Mouse (Mus musculus) midbrain, embryonic 14.5 days (tissue): Measurements from ENCODE around the gene Rtp4. TPM values are rescaled to one million over a fixed set of nuclear protein-coding genes. Genes with fewer than 3 reads are reported as not detected.

Experiments
- ATAC-seq: fragments of 200-750 bp; cut with Nextera tagmentation; 2 replicates; pipeline ENCODE4 v1.8.0; 2017; ENCODE audit warnings: moderate number of reproducible peaks, moderate library complexity; ENCODE audit not compliant: low FRiP score, low TSS enrichment
- DNase-seq: peaks from one replicate; pipeline ENCODE4 v3.0.0-alpha.2; 2015
- H3K27ac ChIP-seq: fragments of 300-500 bp; sonication (generic); replicated peaks from 2 replicates; pipeline ENCODE4 v1.5.1; 2014; ENCODE audit warnings: mild to moderate bottlenecking, low read depth, low read length, moderate library complexity
- H3K27me3 ChIP-seq: fragments of 300-500 bp; sonication (generic); 2 replicates; pipeline ENCODE4 v1.6.1; 2014; ENCODE audit warnings: low read length, control low read depth, mixed read lengths; ENCODE audit not compliant: control insufficient read depth, insufficient read depth
- H3K36me3 ChIP-seq: fragments of 300-500 bp; sonication (generic); 2 replicates; pipeline ENCODE4 v1.6.1; 2014; ENCODE audit warnings: low read length, control low read depth; ENCODE audit not compliant: control insufficient read depth, insufficient read depth
- H3K4me1 ChIP-seq: fragments of 300-500 bp; sonication (generic); 2 replicates; pipeline ENCODE4 v1.6.1; 2014; ENCODE audit warnings: mild to moderate bottlenecking, antibody characterized with exemption, low read length, control low read depth; ENCODE audit not compliant: control insufficient read depth, insufficient read depth
- H3K4me2 ChIP-seq: fragments of 300-500 bp; sonication (generic); 2 replicates; pipeline ENCODE4 v1.6.1; 2014; ENCODE audit warnings: mild to moderate bottlenecking, low read length, moderate library complexity
- H3K4me3 ChIP-seq: fragments of 300-500 bp; sonication (generic); replicated peaks from 2 replicates; pipeline ENCODE4 v1.5.1; 2014; ENCODE audit warnings: low read depth, low read length
- H3K9ac ChIP-seq: fragments of 300-500 bp; sonication (generic); replicated peaks from 2 replicates; pipeline ENCODE4 v1.6.1; 2014; ENCODE audit warnings: mild to moderate bottlenecking, low read length, moderate library complexity
- H3K9me3 ChIP-seq: fragments of 300-500 bp; sonication (generic); 2 replicates; pipeline ENCODE4 v1.6.1; 2016; ENCODE audit warnings: low read length, control low read depth, mixed read lengths; ENCODE audit not compliant: control insufficient read depth
- WGBS: fragments of 180-500 bp; shearing (Covaris S2); extraction: QIAGEN DNeasy Blood & Tissue Kit; methylation state at CpG from one replicate; pipeline ENCODE4 v1.1.7; 2014; 5-methylcytosine and 5-hydroxymethylcytosine counted together
- polyA plus RNA-seq: library from polyadenylated mRNA; unstranded; fragments of >200 nt; fragmentation: Nextera tagmentation; extraction: Ambion mirVana; gene quantifications from 2 replicates; pipeline ENCODE4 v1.2.1, GENCODE M21; 2014

The Rtp4 gene
- polyA plus RNA-seq, 1 experiment from 2014 or later: 7.2 TPM

DNA sequence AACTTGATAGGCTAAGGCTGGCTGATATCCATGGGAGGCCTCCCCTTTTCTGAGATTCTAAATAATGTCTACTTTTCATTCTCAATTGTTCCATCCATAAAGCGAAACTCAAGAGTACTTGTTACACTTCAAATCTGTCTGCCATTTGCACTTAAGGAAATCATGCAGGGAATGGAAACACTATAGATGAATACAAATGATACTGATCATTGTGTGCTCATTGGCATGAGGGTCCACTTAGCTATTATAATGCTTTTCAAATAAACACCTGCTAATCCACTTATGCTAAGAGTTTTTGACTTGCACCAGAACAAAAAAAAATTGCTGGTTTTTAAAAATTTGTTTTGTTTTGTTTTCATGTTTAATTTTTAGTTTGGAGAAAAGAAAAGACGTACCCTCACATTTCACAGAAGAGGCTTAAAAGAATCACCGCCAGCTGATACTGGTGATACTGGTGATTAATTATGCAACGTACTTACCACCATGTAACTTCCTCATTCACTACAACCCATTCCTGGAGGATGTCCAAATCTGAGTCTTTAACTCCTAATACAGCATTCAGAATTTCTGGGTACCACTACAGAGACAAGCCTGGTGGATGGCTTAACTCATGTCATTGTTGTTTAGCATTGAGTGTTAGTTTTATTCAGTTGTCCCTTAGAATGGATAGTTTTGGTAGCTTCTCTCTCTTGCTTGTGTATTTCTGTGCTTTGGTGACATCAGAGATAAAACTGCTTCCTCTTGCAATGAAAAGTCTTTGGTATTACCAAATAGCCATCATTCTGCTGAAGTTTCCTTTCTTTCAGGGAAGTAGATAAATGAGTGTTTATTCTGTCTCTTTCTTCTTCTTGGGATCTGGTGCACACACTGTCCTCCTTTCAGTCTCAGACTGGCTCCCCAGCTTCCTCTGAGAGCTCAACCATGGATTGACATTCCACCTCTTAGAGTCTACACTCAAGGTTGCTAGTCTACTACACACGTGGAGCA lies 71.3 kb downstream of the Rtp4 start:
- no peak for ATAC-seq

DNA sequence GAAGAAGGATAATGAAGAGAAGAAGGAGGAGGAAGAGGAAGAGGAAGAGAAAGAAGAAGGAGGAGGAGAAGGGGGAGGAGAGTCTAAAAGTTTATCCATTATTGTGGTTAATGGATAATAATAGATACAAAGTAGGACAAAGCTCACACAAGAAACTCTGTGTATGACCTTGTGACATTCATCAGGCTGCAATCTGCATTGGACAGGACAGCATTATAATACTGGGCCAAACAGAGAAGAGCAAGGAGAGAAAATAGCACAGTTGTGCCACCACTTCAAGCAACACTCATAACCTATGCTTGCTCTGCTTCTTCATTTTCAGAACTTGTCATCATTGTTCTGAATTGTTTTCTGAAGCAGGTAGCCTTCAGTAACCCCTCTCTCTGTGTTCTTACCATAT lies 72.4 kb downstream of the Rtp4 start:
- DNase-seq (no peak), ATAC-seq (no peak)
- Histone ChIP-seq H3K9me3 (peaks cover 11% of the 10 kb centered on the region; the same call in 1 of the 2 replicates), H3K36me3 (no peaks in the 10 kb centered on the region), H3K4me3 (no peak overlapping the region), H3K4me1 (no peaks in the 10 kb centered on the region), H3K4me2 (no peak overlapping the region), H3K27ac (no peak overlapping the region), H3K27me3 (no peaks in the 10 kb centered on the region), H3K9ac (no peak overlapping the region)

More for the DNA sequence above, 71.3 kb downstream of the Rtp4 start:
- peaks cover 11% of the 10 kb centered on the region; the same call in 1 of the 2 replicates for H3K9me3 ChIP-seq
- H3K4me2 ChIP-seq: no peak overlapping the region
- no peaks in the 10 kb centered on the region for H3K27me3 ChIP-seq
- H3K4me1 ChIP-seq: no peaks in the 10 kb centered on the region
- no peak overlapping the region for H3K4me3 ChIP-seq
- 74% methylated on average over 5 of the region's 5 CpGs for WGBS
- no peak overlapping the region for H3K27ac ChIP-seq
- no peak for DNase-seq
- no peak overlapping the region for H3K9ac ChIP-seq
- H3K36me3 ChIP-seq: no peaks in the 10 kb centered on the region

GRCm38 (mm10) chr16:23596696-23597095 lies 76.6 kb downstream of the Rtp4 start:
- Histone ChIP-seq H3K4me2 (no peak overlapping the region), H3K36me3 (no peaks in the 10 kb centered on the region), H3K27ac (no peak overlapping the region), H3K27me3 (no peaks in the 10 kb centered on the region), H3K9me3 (no peaks in the 10 kb centered on the region), H3K9ac (no peak overlapping the region), H3K4me3 (no peak overlapping the region), H3K4me1 (no peaks in the 10 kb centered on the region)
- DNase-seq (no peak), ATAC-seq (no peak)
- WGBS: 73% methylated on average over 3 of the region's 3 CpGs

DNA sequence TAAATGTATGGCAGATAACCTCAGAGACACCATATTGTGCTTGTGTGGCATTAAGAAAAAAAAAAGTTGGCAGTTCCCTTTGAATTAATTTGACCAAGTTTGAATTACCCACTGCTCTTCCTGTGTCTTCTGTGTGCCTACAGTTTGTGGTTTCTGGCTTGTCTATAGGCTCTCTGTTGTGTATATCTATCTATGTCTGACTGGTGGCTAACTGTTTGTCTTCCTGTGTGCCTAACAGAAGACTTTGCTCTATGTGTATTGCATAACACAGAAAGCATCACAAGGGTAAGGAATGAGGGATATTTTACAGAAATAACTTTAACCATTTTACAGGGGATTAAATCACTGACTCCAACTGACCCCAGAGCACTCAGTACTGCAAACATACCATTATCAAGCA lies 77.9 kb downstream of the Rtp4 start:
- H3K4me1 ChIP-seq: no peaks in the 10 kb centered on the region
- ATAC-seq: no peak
- no peak overlapping the region for H3K9ac ChIP-seq
- no peaks in the 10 kb centered on the region for H3K9me3 ChIP-seq
- no peak overlapping the region for H3K4me2 ChIP-seq
- H3K27me3 ChIP-seq: no peaks in the 10 kb centered on the region
- no peak overlapping the region for H3K27ac ChIP-seq
- no peaks in the 10 kb centered on the region for H3K36me3 ChIP-seq
- DNase-seq: no peak
- H3K4me3 ChIP-seq: no peak overlapping the region

- Histone ChIP-seq H3K27me3 (no peaks in the 10 kb centered on the region), H3K4me3 (no peak overlapping the region), H3K4me2 (no peak overlapping the region), H3K36me3 (no peaks in the 10 kb centered on the region), H3K27ac (no peak overlapping the region), H3K4me1 (no peaks in the 10 kb centered on the region), H3K9ac (no peak overlapping the region), H3K9me3 (no peaks in the 10 kb centered on the region)
- no peak for DNase-seq
- 91% methylated on average over 2 of the region's 2 CpGs for WGBS
- ATAC-seq: no peak
Observed at GRCm38 (mm10) chr16:23606220-23606619, 86.1 kb downstream of the Rtp4 start.

- ATAC-seq (no peak), DNase-seq (no peak)
- Histone ChIP-seq H3K27me3 (no peaks in the 10 kb centered on the region), H3K4me1 (no peaks in the 10 kb centered on the region), H3K27ac (no peak overlapping the region), H3K9ac (no peak overlapping the region), H3K9me3 (no peaks in the 10 kb centered on the region), H3K4me2 (no peak overlapping the region), H3K4me3 (no peak overlapping the region), H3K36me3 (no peaks in the 10 kb centered on the region)
- WGBS: 93% methylated on average over 7 of the region's 7 CpGs
Observed at GRCm38 (mm10) chr16:23606651-23607050, 86.6 kb downstream of the Rtp4 start.

GRCm38 (mm10) chr16:23607911-23608410 lies 87.9 kb downstream of the Rtp4 start:
- 43% methylated on average over 1 of the region's 1 CpGs for WGBS
- DNase-seq: peak; percentile 14

DNA sequence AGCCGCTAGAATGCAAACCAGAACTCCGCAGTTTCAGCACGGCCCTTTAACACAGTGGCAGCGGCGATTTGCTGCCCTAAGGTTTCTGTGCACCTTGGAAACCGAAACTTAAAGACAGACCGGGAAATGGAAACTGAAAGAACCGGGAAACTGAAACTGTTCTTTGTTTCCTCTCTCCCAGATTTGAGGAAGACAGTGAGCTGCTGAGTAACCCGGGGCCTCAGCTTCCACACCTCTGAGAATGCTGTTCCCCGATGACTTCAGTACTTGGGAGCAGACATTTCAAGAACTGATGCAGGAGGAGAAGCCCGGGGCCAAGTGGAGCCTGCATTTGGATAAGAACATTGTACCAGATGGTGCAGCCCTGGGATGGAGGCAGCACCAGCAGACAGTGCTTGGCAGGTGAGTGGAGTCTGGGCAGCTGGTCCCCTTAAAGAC lies 89.7 kb downstream of the Rtp4 start:
- Histone ChIP-seq H3K36me3 (no peaks in the 10 kb centered on the region), H3K4me1 (no peaks in the 10 kb centered on the region), H3K4me2 (peak overlapping the region; percentile 36), H3K27ac (no peak overlapping the region), H3K9ac (no peak overlapping the region), H3K9me3 (no peaks in the 10 kb centered on the region), H3K27me3 (no peaks in the 10 kb centered on the region), H3K4me3 (no peak overlapping the region)
- peak; percentile 29 for DNase-seq
- WGBS: 44% methylated on average over 11 of the region's 11 CpGs
- no peak for ATAC-seq

More at GRCm38 (mm10) chr16:23607911-23608410, 87.9 kb downstream of the Rtp4 start:
- Histone ChIP-seq H3K4me1 (no peaks in the 10 kb centered on the region), H3K36me3 (no peaks in the 10 kb centered on the region), H3K9ac (no peak overlapping the region), H3K9me3 (no peaks in the 10 kb centered on the region), H3K27me3 (no peaks in the 10 kb centered on the region), H3K27ac (no peak overlapping the region), H3K4me2 (no peak overlapping the region), H3K4me3 (no peak overlapping the region)
- ATAC-seq: no peak

GRCm38 (mm10) chr16:23624205-23624604 lies 104.1 kb downstream of the Rtp4 start:
- H3K9ac ChIP-seq: no peak overlapping the region
- H3K4me2 ChIP-seq: no peak overlapping the region
- ATAC-seq (no peak), DNase-seq (peak; percentile 39)
- no peaks in the 10 kb centered on the region for H3K9me3 ChIP-seq
- no peaks in the 10 kb centered on the region for H3K27me3 ChIP-seq
- WGBS: 47% methylated on average over 4 of the region's 4 CpGs
- no peak overlapping the region for H3K27ac ChIP-seq
- H3K4me3 ChIP-seq: no peak overlapping the region
- no peaks in the 10 kb centered on the region for H3K4me1 ChIP-seq
- H3K36me3 ChIP-seq: no peaks in the 10 kb centered on the region
